Mouse (Mus musculus) lung, postnatal 0 days (tissue): ENCODE measurements at regions not wholly inside any gene's neighbourhood (a gene's known extent, or its start where the extent isn't known, plus 50 kb on each side); places are given as distances from the start of the nearest gene placed in this dataset.

Source experiments
- CTCF ChIP-seq: IDR thresholded peaks from 2 replicates; pipeline ENCODE4 v1.5.1; 2016; ENCODE audit warnings: antibody characterized with exemption, mild to moderate bottlenecking
- EP300 ChIP-seq: IDR thresholded peaks from 2 replicates; pipeline ENCODE4 v1.6.1; 2016; ENCODE audit warnings: antibody characterized with exemption, mild to moderate bottlenecking, control low read depth

DNA sequence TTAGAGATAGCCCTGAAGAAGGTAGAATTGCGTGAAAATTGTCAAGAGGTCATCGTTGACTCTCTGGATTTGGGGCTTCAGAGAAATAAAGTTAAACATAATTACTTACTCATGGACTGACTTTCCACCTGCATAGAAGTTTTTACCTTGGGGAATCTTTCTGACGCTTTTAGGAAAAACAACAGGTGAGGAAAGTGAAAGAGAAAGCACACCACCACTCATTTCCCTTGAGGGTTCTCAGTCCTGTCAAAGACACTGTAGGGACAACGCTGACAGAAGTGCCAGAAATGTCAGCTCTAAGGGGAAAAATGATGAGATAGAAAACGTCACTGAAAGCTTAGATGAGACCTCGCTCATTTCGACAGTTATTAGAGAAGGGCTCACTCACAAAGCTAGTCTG lies 265.2 kb upstream of the Ubash3b start:
- no peak for TF ChIP-seq EP300
- no peak for TF ChIP-seq CTCF
